Mouse (Mus musculus) frontal cortex, postnatal 36 days (tissue): Measurements from ENCODE around the gene Ifitm7.
"Not testable (repeated sequence)": the region's sequence is repeated elsewhere in the genome, so short reads cannot be mapped to it uniquely, and the experiment has no call there.

ENCODE experiments used
- DNase-seq, 2 experiments: peaks; one replicate each; pipeline ENCODE4 v3.0.0; 2022; ENCODE audit warnings: low spot score in 2 of 2

Ifitm7 gene

GRCm38 (mm10) chr16:13977026-13977425 lies 9.7 kb downstream of the Ifitm7 start:
- DNase-seq: not testable (repeated sequence)

DNA sequence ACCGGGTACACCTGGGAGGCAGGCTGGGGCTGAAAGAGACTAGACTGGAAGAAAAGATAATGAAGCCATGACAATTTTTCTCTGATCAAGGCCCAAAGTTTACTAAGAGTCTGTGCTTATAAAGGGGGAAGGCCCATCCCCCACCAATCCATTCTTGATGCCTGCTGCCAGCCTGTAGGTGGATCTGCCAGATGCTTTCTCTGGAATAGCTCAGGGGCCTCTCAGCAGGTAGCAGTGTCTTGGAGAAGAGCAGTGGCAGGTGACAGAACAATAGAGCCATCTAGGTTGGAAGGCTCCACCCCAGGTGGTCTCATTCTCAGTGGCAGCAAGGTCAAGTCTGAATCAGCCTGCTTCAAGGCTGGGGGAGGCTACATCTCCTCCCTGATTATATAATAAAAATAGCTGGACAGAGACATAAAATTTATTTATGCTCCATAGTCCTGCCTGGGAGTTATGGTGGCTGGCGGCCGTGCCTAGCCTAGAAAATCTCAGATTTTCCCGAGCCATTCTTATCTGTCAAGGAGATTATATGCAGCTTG lies 10.3 kb downstream of the Ifitm7 start:
- not testable (repeated sequence) for DNase-seq

DNA sequence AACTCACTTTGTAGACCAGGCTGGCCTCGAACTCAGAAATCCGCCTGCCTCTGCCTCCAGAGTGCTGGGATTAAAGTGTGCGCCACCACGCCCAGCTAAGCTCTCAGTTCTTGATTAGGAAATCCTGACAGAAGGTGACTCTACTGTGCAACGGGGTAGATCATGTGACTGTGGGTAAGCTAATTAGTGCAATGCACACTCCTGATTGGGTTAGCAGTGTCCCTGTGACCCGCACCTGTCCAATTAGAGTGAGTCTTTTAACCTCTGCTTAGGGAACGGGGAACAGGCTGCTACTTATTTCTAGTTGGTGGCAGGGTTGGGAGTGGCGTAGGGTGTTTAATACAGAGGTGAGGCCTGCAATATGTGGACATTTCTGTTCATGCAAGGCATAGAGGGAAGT lies 14.6 kb downstream of the Ifitm7 start:
- DNase-seq: no peak

DNA sequence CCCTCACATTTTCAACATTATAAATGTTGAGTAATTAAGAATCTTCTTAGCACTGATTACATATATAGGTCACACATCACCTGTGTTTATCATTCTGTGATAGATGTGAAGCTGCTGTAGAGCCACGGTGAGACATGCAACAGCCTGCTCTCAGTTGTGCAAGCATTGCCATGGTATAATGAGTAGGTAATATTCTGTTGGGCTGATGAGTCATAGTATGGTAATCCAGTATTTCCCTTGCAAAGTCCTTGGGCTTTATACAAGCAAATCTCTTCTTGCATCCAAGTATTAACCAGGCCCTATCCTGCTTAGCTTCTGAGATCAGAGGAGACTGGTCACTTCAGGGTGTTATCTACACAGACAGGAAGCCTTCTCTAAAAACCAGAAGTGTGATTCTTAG lies 17.6 kb downstream of the Ifitm7 start:
- no peak for DNase-seq

GRCm38 (mm10) chr16:13962053-13962452 lies 24.6 kb downstream of the Ifitm7 start:
- no peak for DNase-seq

GRCm38 (mm10) chr16:13951245-13951644 lies 35.4 kb downstream of the Ifitm7 start:
- no peak for DNase-seq

DNA sequence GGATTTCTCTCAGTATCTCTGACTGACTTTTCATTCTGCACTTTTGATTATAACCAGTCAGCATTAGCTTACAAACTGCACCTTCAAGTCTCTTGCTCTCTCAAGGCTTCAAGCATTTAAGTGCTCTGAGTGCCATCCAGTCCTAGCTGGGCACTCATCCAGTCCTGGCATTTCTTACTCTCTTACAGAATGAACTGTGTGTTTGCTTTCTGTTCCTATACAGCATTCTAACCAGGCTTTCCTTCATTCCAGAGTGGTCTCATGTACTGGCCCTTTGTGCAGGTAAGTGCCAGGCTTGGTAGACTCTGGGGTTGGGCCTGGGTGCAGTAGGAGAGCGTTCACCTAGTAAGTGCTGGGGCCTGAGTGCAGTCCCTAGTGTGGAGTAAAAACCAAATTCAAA lies 40.4 kb downstream of the Ifitm7 start:
- DNase-seq: no peak

- DNase-seq: no peak
These were observed 41.5 kb downstream of the Ifitm7 start for GRCm38 (mm10) chr16:13945153-13945552.

- no peak for DNase-seq
These were observed 41.9 kb downstream of the Ifitm7 start for GRCm38 (mm10) chr16:13944752-13945151.

GRCm38 (mm10) chr16:13944178-13944577 lies 42.5 kb downstream of the Ifitm7 start:
- no peak for DNase-seq

- peak in 1 of 2 experiments; percentile 5 for DNase-seq
These were observed 45.8 kb downstream of the Ifitm7 start for GRCm38 (mm10) chr16:13940847-13941395.

- DNase-seq: peak; percentile 78 to 85
These were observed 46.4 kb downstream of the Ifitm7 start for GRCm38 (mm10) chr16:13940139-13940846.
